Mouse (Mus musculus) limb, embryonic 15.5 days (tissue): Measurements from ENCODE around the gene Homer2. TPM values are rescaled to one million over a fixed set of nuclear protein-coding genes. Genes with fewer than 3 reads are reported as not detected.

Source experiments
- ATAC-seq: fragments of 200-750 bp; cut with Nextera tagmentation; 2 replicates; pipeline ENCODE4 v1.8.0; 2017; ENCODE audit warnings: low read depth, moderate TSS enrichment; ENCODE audit not compliant: insufficient number of reproducible peaks, low FRiP score, low TSS enrichment
- H3K27ac ChIP-seq: fragments of 300-500 bp; sonication (generic); 2 replicates; pipeline ENCODE4 v1.5.1; 2015; ENCODE audit warnings: moderate library complexity, mild to moderate bottlenecking, inconsistent platforms
- H3K27me3 ChIP-seq: fragments of 300-500 bp; sonication (generic); 2 replicates; pipeline ENCODE4 v1.6.1; 2015; ENCODE audit warnings: inconsistent platforms
- H3K36me3 ChIP-seq: fragments of 300-500 bp; sonication (generic); 2 replicates; pipeline ENCODE4 v1.6.1; 2015; ENCODE audit warnings: inconsistent platforms
- H3K4me1 ChIP-seq: fragments of 300-500 bp; sonication (generic); 2 replicates; pipeline ENCODE4 v1.6.1; 2015; ENCODE audit warnings: inconsistent platforms
- H3K4me2 ChIP-seq: fragments of 300-500 bp; sonication (generic); 2 replicates; pipeline ENCODE4 v1.6.1; 2015; ENCODE audit warnings: mild to moderate bottlenecking, inconsistent platforms
- H3K4me3 ChIP-seq: fragments of 300-500 bp; sonication (generic); 2 replicates; pipeline ENCODE4 v1.5.1; 2015; ENCODE audit warnings: mild to moderate bottlenecking, inconsistent platforms
- H3K9ac ChIP-seq: fragments of 300-500 bp; sonication (generic); 2 replicates; pipeline ENCODE4 v1.6.1; 2015; ENCODE audit warnings: inconsistent platforms
- H3K9me3 ChIP-seq: fragments of 300-500 bp; sonication (generic); 2 replicates; pipeline ENCODE4 v1.6.1; 2016; ENCODE audit warnings: inconsistent platforms
- WGBS: fragments of 180-500 bp; shearing (Covaris S2); methylation state at CpG from one replicate; pipeline ENCODE4 v1.1.7; 2015; 5-methylcytosine and 5-hydroxymethylcytosine counted together
- polyA plus RNA-seq: library from polyadenylated mRNA; unstranded; fragments of >200 nt; fragmentation: Nextera tagmentation; extraction: Ambion mirVana; gene quantifications from 2 replicates; pipeline ENCODE4 v1.2.1, GENCODE M21; 2015

Gene Homer2
- polyA plus RNA-seq, 1 experiment from 2014 or later = 20.7 TPM

DNA sequence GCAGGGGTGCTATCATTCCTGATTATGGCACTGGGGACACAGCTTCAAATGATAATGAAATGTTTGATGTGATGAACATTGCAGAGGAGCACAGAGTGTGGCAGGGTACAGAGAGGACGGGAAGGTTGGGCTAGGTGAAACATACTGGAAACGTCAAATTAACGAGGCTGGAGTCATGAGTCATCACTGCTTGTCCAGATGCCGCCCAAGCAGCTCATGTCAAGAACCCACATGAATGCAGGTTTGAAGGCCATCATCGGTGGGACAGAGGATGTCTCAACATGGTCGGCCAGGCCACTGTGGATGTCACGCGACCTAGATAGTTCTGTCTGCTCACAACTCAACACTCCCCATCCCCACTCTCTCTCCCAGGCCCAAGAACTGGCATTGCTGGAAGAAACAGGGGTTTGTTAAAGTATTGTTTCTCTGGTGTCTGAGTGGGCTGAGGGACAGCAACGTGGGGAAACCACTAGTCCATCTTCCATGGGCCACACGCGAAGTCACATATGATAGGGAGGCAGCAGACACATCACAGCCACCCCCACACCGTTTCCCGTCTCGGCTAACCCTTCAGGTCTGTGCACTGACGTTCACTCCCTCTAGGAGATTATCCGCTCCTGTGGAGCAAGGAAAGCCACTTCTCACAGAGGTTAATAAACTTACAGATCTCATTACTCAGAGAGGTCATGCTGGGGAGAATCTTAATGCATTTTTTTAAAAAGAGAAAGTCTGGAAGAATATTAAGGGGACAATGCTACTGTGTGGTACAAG lies 11.4 kb downstream of the Homer2 start:
- Histone ChIP-seq H3K4me3 (no peak overlapping the region), H3K4me1 (peaks cover 4% of the 10 kb centered on the region; the same call in 1 of the 2 replicates), H3K27ac (no peak overlapping the region), H3K9ac (no peak overlapping the region), H3K9me3 (no peaks in the 10 kb centered on the region), H3K27me3 (no peaks in the 10 kb centered on the region), H3K36me3 (no peaks in the 10 kb centered on the region), H3K4me2 (no peak overlapping the region)
- 75% methylated on average over 16 of the region's 16 CpGs for WGBS
- no peak for ATAC-seq

DNA sequence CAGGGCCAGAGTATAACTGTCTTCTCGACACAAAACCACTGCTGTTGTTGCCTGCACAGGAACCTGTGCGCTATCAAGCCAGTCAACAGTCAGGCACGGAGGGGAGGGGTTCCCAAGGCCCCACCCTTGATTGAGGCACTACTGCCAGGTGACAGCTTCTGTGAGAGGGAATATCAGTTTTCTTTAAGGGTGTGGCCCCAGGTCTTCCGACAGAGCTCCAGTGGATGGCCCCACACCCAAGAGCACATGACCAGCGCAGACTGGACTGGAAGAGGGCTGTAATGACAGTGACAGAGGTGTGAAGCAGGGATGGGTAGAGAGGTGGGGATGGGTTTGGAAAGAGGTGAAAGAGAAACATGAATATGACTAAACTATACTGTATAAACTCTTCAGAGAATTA lies 16.3 kb downstream of the Homer2 start:
- Histone ChIP-seq H3K27me3 (no peaks in the 10 kb centered on the region), H3K27ac (no peak overlapping the region), H3K4me3 (no peak overlapping the region), H3K4me1 (no peaks in the 10 kb centered on the region; the same call in 1 of the 2 replicates), H3K9ac (no peak overlapping the region), H3K4me2 (no peak overlapping the region), H3K36me3 (no peaks in the 10 kb centered on the region), H3K9me3 (no peaks in the 10 kb centered on the region)
- no peak for ATAC-seq
- 79% methylated on average over 5 of the region's 5 CpGs for WGBS

DNA sequence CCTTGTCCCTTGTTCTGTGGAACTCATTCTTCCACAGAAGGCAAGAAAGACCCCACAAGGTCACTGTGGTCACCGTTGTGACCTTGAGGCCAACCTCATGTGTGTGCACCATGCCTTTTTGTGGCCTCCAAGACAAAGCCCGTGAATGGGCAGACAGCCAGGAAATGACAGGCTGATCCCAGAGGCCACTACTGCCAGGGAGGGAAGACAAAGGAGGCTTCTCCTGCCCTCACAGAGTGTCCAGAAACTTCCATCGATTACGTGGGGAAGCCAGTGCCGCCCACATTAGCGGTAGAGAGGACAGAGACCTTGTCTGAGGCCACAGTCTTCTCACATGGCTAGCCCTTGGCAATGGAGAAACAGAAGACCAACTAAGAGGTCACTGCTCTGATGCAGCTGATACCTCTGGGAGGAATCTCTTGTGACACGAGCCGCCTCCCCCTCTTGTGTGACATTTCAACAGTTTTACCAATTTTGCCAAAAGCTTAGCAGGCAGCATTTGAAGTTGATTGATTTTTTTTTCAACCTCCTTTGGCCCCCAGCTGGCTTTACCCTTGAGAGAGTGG lies 18.1 kb downstream of the Homer2 start:
- ATAC-seq = no peak
- 81% methylated on average over 8 of the region's 8 CpGs for WGBS
- Histone ChIP-seq H3K9ac (no peak overlapping the region), H3K4me3 (no peak overlapping the region), H3K9me3 (no peaks in the 10 kb centered on the region), H3K27ac (no peak overlapping the region), H3K4me2 (no peak overlapping the region), H3K27me3 (no peaks in the 10 kb centered on the region), H3K4me1 (no peaks in the 10 kb centered on the region; the same call in 1 of the 2 replicates), H3K36me3 (no peaks in the 10 kb centered on the region)

DNA sequence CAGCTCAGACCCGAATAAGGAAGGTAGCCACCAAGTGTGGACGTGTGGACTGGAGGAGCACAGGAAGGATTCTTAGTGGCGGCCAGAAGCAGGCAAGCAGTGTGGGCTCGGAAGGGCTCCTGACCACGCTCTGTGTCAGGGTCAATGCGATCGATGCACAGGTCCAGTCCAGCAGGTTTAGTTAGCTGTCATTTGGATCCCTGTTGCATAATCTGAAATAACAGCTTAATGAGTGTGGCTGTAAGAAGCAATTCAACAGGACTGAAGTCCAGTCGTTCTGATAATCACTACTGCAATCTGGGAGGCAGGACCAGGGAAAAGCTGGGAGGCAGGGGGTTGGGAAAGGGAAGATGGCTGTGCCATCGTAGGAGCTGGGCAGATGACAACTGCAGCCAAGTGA lies 18.9 kb downstream of the Homer2 start:
- no peaks in the 10 kb centered on the region for H3K27me3 ChIP-seq
- no peak for ATAC-seq
- H3K9me3 ChIP-seq = no peaks in the 10 kb centered on the region
- no peak overlapping the region for H3K9ac ChIP-seq
- 84% methylated on average over 9 of the region's 9 CpGs for WGBS
- H3K4me1 ChIP-seq = no peaks in the 10 kb centered on the region; the same call in 1 of the 2 replicates
- no peaks in the 10 kb centered on the region for H3K36me3 ChIP-seq
- no peak overlapping the region for H3K27ac ChIP-seq
- no peak overlapping the region for H3K4me2 ChIP-seq
- H3K4me3 ChIP-seq = no peak overlapping the region

DNA sequence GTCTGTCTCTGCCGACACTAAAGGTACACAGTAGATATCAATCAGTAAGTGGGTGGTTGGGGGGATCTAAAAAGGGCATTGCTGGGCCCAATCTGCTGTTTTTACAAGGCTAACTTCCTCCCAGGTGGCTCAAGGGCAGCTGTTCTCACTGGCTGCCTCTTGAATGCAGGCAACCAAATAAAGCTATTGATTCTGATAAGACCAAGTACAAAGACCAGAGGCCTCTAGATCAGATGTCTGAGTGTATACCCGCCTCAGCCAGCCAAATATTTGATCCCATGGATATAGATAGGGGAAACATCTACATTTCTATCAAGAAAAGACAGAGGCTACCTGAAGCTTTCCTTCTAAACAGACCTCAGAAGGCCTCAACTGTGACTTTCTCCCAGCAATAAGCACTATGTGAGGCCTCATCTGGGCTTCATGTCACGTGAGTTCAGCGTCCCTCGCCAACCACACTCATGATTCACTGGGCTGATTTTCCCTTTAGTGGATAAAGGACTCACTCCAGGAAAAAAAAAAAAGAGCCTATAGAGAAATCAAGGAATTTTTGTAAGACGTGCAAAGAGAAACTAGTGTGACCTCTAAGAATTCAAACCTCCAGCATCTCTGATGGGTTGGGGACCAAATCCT lies 19.5 kb downstream of the Homer2 start:
- Histone ChIP-seq H3K27me3 (no peaks in the 10 kb centered on the region), H3K9me3 (no peaks in the 10 kb centered on the region), H3K36me3 (no peaks in the 10 kb centered on the region), H3K4me2 (no peak overlapping the region), H3K4me3 (no peak overlapping the region), H3K4me1 (no peaks in the 10 kb centered on the region; the same call in 1 of the 2 replicates), H3K27ac (no peak overlapping the region), H3K9ac (no peak overlapping the region)
- no peak for ATAC-seq
- 86% methylated on average over 6 of the region's 6 CpGs for WGBS

DNA sequence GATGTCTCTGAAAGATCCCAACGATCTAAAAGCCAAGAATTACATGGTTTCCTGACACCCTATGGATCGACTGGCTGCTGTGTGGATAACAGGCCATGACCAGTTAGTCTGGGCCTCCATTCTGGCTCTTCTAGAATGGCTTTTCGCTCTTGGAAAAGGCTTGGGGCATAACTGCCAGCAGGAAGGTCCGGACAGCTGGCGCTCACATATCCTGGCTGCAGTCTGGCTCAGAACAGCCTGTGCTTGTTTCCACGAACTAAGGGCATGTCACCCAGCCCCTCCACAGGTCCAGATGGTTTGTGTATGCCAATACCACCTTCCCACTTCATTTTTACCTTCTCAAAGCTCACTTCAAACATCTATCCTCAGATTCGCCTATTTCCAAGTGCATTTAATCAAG lies 22.0 kb downstream of the Homer2 start:
- no peaks in the 10 kb centered on the region for H3K27me3 ChIP-seq
- no peak for ATAC-seq
- no peak overlapping the region for H3K27ac ChIP-seq
- H3K36me3 ChIP-seq = no peaks in the 10 kb centered on the region
- H3K4me3 ChIP-seq = no peak overlapping the region
- no peaks in the 10 kb centered on the region for H3K4me1 ChIP-seq
- H3K9me3 ChIP-seq = no peaks in the 10 kb centered on the region
- no peak overlapping the region for H3K9ac ChIP-seq
- WGBS = 77% methylated on average over 7 of the region's 7 CpGs
- H3K4me2 ChIP-seq = no peak overlapping the region

DNA sequence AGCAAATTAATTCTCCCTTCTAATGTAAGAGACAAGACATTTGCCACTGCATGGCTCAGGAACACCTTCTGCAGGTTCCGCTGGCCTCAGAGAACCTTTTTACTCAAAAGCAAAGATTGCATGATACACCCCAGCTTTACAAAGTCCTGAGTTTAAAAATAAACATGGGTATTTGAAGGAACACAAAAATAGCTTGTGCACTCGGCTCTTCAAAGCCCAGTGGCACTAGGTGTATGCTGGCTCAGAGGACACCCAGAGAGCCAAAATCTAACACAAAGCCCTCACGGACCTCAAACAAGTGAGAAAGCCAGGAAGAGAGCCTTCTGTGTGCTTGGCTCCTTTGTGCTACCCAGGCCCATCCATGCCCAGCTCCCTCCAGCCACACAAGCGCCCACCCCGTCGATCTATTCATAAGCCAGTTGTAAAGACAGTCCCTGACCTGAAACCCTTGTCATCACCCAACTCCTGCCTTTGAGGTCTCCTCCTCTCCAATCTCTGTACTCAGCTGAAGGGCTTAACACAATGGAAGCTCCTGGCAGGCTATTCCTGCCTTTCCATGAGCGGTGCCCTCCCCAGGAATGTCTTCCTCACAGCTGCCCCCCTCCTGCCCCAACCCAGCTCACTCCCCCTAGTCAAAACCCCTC lies 23.4 kb downstream of the Homer2 start:
- no peak overlapping the region for H3K9ac ChIP-seq
- no peak overlapping the region for H3K27ac ChIP-seq
- 84% methylated on average over 7 of the region's 7 CpGs for whole genome bisulfite sequencing
- H3K9me3 ChIP-seq = no peaks in the 10 kb centered on the region
- H3K4me1 ChIP-seq = no peaks in the 10 kb centered on the region
- ATAC-seq = no peak
- H3K4me2 ChIP-seq = no peak overlapping the region
- H3K4me3 ChIP-seq = no peak overlapping the region
- no peaks in the 10 kb centered on the region for H3K36me3 ChIP-seq
- no peaks in the 10 kb centered on the region for H3K27me3 ChIP-seq

DNA sequence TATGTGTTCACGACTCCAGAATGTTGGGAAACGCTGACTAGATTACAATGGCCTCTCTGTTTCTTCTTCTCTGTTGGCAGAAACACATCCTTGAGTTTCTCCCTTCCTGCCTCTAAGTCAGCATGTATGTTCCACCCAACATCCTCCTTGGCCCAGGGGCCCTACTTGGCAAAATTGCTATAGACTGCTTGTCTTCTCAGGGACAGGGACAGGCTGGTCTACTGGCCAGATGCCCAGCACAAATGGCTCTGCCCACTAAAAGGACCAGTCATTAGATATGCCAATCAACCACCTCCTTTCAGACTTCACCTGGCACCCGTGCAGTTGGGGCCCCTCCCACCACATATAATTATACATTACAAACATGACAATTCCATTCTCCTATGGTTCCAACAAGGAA lies 25.9 kb downstream of the Homer2 start:
- WGBS = 75% methylated on average over 3 of the region's 3 CpGs
- Histone ChIP-seq H3K4me3 (no peak overlapping the region), H3K9me3 (no peaks in the 10 kb centered on the region), H3K4me1 (no peaks in the 10 kb centered on the region), H3K27ac (no peak overlapping the region), H3K9ac (no peak overlapping the region), H3K27me3 (no peaks in the 10 kb centered on the region), H3K36me3 (no peaks in the 10 kb centered on the region), H3K4me2 (no peak overlapping the region)
- ATAC-seq = no peak

DNA sequence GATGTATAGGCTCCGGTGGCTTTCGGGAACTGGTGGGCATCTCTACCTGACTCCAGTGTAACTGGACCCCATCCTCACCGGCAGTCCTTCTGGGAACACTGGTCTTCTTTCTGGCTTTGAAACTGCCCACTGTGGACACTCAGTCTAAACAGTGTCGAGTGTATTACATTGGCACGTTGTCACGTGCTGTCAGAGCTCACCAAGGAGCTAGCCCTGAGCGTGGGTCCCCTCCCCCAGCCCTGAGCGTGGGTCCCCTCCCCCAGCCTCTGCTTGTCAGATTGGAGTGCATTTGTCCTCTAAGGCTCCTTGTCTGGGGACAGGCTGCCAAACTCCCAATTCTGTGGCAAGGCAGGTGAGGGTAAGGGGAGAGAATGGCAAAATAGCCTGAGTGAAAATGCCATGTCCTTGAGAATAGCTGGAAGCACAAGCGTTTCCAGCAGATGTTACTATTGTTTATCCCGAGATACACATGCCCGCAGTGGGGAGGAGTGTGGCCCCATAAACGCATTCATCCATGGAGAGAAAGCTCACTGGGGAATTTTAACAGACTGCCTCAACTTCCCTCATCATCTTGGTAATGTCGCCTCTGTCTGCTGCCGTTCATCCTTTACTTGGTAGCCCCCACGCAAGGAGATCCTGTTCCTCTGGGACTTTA lies 33.8 kb downstream of the Homer2 start:
- WGBS = 57% methylated on average over 15 of the region's 15 CpGs
- no peak for ATAC-seq
- H3K27ac ChIP-seq = no peak overlapping the region
- H3K9ac ChIP-seq = no peak overlapping the region
- no peak overlapping the region for H3K4me3 ChIP-seq
- no peak overlapping the region for H3K4me2 ChIP-seq
- no peaks in the 10 kb centered on the region for H3K36me3 ChIP-seq
- H3K27me3 ChIP-seq = no peaks in the 10 kb centered on the region
- H3K9me3 ChIP-seq = no peaks in the 10 kb centered on the region
- H3K4me1 ChIP-seq = peaks cover 9% of the 10 kb centered on the region; the same call in 1 of the 2 replicates

DNA sequence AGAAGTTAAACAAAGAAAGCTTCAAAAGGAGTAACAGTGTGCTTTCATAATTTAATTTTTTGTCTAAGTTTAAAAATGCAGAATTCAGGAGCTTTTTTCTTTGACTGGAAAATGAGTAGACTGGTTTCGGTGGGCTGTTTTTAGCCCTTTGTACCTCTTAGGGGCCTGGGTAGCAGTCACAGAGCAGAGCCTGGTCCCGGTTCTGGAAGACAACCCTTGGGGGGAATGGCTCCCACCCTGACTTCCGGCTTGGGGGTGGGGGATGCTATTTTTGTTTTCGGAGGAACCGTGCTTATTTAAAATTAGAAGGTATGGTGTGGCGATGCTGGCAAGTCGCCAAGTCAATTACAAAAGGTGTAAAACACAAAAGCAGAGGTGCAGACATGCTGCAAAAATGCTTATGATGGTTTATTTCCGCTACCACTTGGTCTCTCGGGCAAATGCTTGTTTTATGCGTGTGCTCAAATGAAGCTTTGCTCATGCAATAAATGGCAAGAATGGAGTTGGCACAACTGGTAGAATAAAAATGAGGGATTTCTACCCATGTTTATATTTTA lies 34.5 kb downstream of the Homer2 start:
- H3K4me3 ChIP-seq = no peak overlapping the region
- H3K9ac ChIP-seq = no peak overlapping the region
- H3K4me1 ChIP-seq = peaks cover 9% of the 10 kb centered on the region; the same call in 1 of the 2 replicates
- H3K27me3 ChIP-seq = no peaks in the 10 kb centered on the region
- no peak overlapping the region for H3K27ac ChIP-seq
- no peak overlapping the region for H3K4me2 ChIP-seq
- no peaks in the 10 kb centered on the region for H3K36me3 ChIP-seq
- no peak for ATAC-seq
- H3K9me3 ChIP-seq = no peaks in the 10 kb centered on the region
- 32% methylated on average over 10 of the region's 10 CpGs for WGBS

DNA sequence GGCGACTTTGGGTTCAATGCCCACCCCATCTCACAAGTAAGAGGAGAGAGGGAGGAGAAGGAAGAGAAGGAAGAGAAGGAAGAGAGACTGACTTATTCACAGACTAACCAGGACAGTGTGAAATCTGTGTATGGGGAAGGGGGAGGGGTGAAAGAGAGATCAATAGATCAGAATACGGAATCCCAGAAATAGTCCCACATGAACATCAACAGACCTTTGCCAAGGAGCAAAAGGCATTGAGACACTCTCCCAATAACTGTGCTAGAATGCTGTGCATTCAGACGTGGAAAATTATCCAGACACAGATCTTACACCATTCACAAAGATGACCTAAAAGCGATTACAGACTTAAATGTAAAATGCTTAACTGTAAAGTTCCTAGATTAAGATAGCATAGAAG lies 40.2 kb downstream of the Homer2 start:
- no peaks in the 10 kb centered on the region for H3K36me3 ChIP-seq
- no peaks in the 10 kb centered on the region for H3K9me3 ChIP-seq
- no peak for ATAC-seq
- H3K9ac ChIP-seq = no peak overlapping the region
- no peak overlapping the region for H3K4me2 ChIP-seq
- H3K27me3 ChIP-seq = no peaks in the 10 kb centered on the region
- H3K4me1 ChIP-seq = no peaks in the 10 kb centered on the region
- whole genome bisulfite sequencing = 83% methylated on average over 4 of the region's 4 CpGs
- no peak overlapping the region for H3K4me3 ChIP-seq
- no peak overlapping the region for H3K27ac ChIP-seq
